Mouse (Mus musculus) NIH3T3 (cell line): ENCODE data around the gene Cox17.

ENCODE experiments used
- DNase-seq: peaks from one replicate; pipeline ENCODE4 v3.0.0-alpha.2; 2012; ENCODE audit warnings: low read depth

Gene Cox17

DNA sequence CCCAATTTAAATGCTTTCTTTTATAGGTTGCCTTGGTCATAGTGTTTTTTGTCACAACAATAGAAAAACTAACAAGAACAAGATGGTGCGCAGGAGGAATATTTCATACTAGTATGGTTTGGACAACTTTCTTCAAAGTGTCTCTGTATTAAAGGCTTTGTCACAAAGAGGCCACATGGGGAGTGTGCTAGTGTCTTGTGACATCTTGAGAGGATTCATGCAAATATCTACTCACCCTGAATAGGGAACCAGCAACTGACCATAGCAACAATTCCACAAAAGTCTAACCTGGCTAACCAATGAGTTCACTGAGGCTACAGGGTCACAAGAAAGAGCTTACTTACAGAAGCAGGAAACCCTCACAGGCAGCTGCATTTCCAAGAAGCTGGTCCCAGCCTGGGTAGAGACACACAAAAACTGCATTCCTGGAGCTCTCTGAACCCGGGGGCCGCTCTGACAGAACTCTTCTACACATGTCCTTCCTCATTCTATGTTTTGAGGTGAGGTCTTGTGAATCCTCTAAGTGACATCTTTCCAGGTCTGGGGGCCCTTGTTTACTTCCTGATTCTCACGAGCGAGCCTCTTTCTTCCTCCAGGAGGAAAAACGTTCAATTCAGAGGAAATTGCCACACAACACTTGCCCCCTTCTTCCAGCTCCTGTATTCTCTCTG lies 48.4 kb downstream of the Cox17 start:
- DNase-seq, result no peak

DNA sequence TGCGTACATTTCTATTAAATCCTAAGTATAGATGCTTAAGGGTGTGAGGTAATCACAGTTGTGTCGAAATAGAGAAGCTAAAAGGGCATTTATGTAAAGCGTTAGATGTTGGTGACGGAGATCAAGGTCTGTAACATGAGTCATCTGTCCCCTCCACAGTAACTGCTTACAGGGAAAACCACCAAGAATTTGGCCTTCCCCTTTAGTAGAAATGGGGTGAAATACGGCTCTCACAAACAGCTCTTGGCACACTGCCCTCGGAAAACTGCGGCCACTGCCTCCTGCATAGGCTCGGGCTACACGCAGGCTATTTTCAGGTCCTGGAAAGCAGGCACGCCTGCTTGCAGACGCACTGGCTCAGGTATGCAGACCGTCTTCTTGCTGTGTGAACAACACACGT lies 49.4 kb downstream of the Cox17 start:
- peak; percentile 93 for DNase-seq

DNA sequence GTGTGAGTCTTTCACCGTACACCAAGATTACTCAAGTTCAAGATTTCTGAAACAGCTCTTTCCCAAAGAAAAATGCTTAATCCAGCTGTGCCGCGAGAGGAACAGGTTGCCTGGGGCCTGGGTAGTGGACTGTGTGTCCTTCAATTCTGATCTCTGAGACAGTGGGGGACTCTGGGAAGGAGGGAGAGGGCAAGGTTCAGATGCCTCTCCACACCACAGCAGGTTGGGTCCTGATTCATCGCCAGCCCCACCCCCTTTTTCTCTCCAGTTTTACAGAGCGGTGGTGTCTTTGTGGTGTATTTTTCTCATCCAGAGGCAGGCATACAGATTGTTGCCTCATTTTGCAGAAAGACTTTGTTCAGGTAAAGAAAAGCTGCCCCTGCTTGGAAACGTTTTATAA lies 51.5 kb downstream of the Cox17 start:
- DNase-seq, result no peak

DNA sequence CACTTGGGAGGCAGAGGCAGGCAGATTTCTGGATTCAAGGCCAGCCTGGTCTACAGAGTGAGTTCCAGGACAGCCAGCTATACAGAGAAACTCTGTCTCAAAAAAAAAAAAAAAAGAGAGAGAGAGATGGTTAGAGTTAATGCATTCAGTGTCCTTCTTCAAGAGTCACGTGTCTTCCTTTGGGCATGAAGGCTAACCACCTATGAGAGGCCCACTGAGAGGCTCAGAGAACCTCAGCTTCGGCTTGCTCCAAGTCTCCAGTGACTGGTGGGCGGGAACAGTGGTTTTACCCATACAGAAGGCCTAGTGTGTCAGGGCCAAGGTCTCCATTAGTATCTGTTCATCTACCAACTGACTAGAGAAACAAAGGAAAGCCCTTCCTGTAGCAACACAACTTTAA lies 52.3 kb downstream of the Cox17 start:
- no peak for DNase-seq

DNA sequence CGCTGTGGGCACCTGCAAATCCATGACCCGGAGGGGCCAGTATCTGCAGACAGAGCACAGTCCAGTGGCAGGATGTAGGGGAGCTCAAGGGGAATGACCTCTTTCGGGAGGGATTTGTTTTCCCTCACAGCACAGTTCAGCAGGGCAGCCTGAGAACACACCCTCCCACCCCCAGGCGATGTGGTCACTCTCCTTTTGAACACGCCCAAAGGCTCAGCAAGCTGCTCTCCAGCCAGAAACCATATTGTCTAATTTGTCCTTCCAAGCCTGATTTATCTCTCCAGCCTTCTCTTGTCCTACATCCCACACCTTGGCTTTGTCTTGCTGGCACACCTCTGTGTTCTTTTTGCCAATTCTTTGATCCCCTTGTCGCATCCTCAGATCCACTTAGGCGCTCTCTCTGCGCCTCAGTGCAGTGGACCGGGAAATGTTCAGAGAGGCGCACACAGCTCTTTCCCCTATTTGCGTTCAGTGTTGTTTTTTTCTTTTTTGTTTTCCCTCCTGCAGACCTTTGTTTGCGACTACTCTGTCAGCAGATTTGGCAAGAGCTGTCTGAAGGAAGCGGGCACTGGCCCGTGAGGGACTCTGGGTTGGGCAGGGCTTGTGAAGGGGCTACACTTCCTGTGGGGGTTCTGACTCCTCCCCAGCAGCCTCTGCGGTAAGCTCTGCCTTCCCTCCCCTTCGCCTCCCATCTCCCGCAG lies 52.9 kb downstream of the Cox17 start:
- DNase-seq, result peak; percentile 13

DNA sequence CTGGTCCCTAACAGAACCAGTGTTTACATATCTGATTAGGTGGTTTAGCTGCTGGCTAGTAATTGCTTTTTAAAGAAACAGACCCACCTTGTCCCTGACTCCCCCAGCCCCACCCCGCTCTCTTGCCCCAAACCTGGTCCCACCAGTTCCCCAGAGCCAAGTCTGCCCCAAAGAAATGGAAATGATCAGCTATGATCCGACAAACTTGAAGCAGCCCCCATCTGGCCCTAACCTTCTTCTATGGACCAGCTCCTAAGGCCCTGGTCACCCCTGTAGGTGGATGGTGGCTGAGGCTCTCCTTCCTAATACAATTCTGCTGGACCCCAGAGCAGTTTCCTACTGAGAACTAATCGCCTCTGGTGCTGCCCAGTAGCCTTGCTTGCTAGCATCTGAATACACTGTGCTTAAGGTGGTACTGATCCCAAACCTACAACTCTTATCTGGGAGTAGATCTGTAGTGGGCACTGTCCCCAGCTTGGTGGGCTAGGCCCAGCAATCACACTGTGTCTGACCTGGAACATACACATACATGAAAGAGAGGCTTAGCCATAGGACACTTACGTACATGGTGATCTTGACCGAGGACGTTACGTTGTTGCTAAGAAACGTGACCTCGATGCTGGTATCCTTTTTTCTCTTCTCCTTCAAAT lies 53.6 kb downstream of the Cox17 start:
- no peak for DNase-seq

DNA sequence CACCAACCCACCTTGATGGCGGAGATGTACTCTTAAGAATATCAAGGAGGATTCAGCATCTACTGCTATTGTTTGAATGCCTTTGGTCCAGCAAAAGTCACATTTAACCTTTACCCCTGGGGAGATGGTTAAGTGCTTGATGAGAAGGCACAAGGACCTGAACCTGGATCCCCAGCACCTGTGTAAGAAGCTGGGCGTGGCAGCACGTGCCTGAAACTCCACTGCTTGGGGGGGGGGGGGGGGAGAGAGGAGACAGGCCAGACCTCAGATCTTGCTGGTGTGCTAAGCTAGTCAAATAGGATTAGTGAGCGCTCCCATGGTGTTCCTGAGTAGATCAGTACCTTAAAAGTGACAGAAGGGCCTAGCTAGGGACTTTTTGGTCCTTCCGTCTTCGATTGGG lies 54.7 kb downstream of the Cox17 start:
- DNase-seq, result no peak
